9 mouse cellular contexts compared by ENCODE assay signal in genomic region chr9:98409137-98409536, GRCm38 (mm10). TPM values are rescaled to one million over a fixed set of nuclear protein-coding genes. Genes with fewer than 3 reads are reported as not detected.
A peak's percentile ranks its signal among the peaks of the same experiment; 100 is the strongest.
DNase-seq lines count a peak whose midpoint lies in the region; ATAC-seq and TF ChIP-seq lines count a peak whose summit lies in the region.
"Had no signal": no experiment of that assay in that cellular context is flagged by ENCODE, and none has a peak within 500 bp of the region (broad histone marks: within the 10 kb centered on the region; RNA-seq: fewer than 3 reads in every experiment).

No protein-coding gene starts in this region.

- no peak overlapping the region for H3K27ac ChIP-seq in layer of hippocampus, adult 2 months
- no peak overlapping the region for H3K27ac ChIP-seq in lung, embryonic 14.5 days (ENCODE audit: low read depth)
- H3K27ac ChIP-seq: heart, embryonic 15.5 days had no signal

- H3K4me2 ChIP-seq in lung, embryonic 14.5 days, result no peak overlapping the region
- H3K4me2 ChIP-seq: heart, embryonic 15.5 days had no signal

- WGBS in lung, embryonic 14.5 days, result 28% methylated on average over 3 of the region's 3 CpGs

- peak; percentile 28 for DNase-seq in CD4-positive helper T cell, adult 2 months (ENCODE audit: low read depth, low spot score)
- DNase-seq in ZHBTc4 (ENCODE audit: low read depth, low spot score), result peak; percentile 82
- DNase-seq in cerebellum, postnatal 4 days (ENCODE audit: low spot score in 2 of 2), result peak; percentile 63 to 79
- DNase-seq in heart, adult 9 months (ENCODE audit: low spot score in 2 of 2), result peak; percentile 24 to 46
- peak; percentile 70 to 77 for DNase-seq in layer of hippocampus, adult 2 months (ENCODE audit: low spot score in 2 of 2)
- DNase-seq in lung, embryonic 14.5 days, result peak; percentile 89
- DNase-seq in right cerebral cortex, postnatal 36 days (ENCODE audit: low spot score in 2 of 2), result peak; percentile 53 to 58

- H3K36me3 ChIP-seq in lung, embryonic 14.5 days (ENCODE audit: insufficient read depth), result no peaks in the 10 kb centered on the region
- H3K36me3 ChIP-seq: heart, embryonic 15.5 days had no signal

- H3K27me3 ChIP-seq in lung, embryonic 14.5 days (ENCODE audit: insufficient read depth, low read length), result no peaks in the 10 kb centered on the region
- H3K27me3 ChIP-seq: heart, embryonic 15.5 days had no signal

- H3K4me3 ChIP-seq in layer of hippocampus, adult 2 months, result no peak overlapping the region
- H3K4me3 ChIP-seq in lung, embryonic 14.5 days (ENCODE audit: low read depth, low read length), result no peak overlapping the region
- H3K4me3 ChIP-seq: heart, embryonic 15.5 days had no signal

- ATAC-seq in lung, embryonic 14.5 days (ENCODE audit: insufficient read depth), result peak; percentile 35; the same call in 1 of the 2 replicates
- no peak for ATAC-seq in monocyte, adult 5-6 weeks (replicated peaks; ENCODE audit: insufficient number of reproducible peaks, low FRiP score, low TSS enrichment, poor library complexity, severe bottlenecking)

- no peaks in the 10 kb centered on the region for H3K9me3 ChIP-seq in lung, embryonic 14.5 days (ENCODE audit: low read depth, low read length)
- H3K9me3 ChIP-seq: heart, embryonic 15.5 days had no signal

- peak; percentile 94 for TF ChIP-seq CTCF in layer of hippocampus, adult 2 months (conservative IDR thresholded peaks at IDR 0.05)
- TF ChIP-seq CTCF in lung, embryonic 14.5 days (IDR thresholded peaks at IDR 0.05; ENCODE audit: low read depth), result peak; percentile 98

- no peak overlapping the region for H3K9ac ChIP-seq in lung, embryonic 14.5 days
- H3K9ac ChIP-seq: heart, embryonic 15.5 days had no signal

- H3K4me1 ChIP-seq in lung, embryonic 14.5 days (ENCODE audit: insufficient read depth), result no peaks in the 10 kb centered on the region
- H3K4me1 ChIP-seq: heart, embryonic 15.5 days had no signal

RNA-seq across cellular contexts. Expression of gene Rbp1, which starts 13.6 kb away (rescaled TPM):
- total RNA-seq in layer of hippocampus, adult 2 months (2021), result 1 to 10 TPM; 4.3 to 4.9 TPM
- polyA plus RNA-seq in lung, embryonic 14.5 days (2014; fragmentation: Nextera tagmentation; extraction: Ambion mirVana), result 128 and 132 TPM in 2 replicates
- total RNA-seq in monocyte, adult 5-6 weeks (2017), result not detected in 3 replicates

Comparison
In these comparisons a context has a peak if more than half of its experiments do, and no peak if none do; other contexts are left out.
1. DNase-seq: peak in every context shown above with its lines; median percentile 89 in lung, embryonic 14.5 days; 82 in ZHBTc4; 74 in layer of hippocampus, adult 2 months; 71 in cerebellum, postnatal 4 days; 56 in right cerebral cortex, postnatal 36 days; 35 in heart, adult 9 months; 28 in CD4-positive helper T cell, adult 2 months.